Comparison of ENCODE assay signal across 8 mouse cellular contexts in genomic region chr9:54699087-54699344, GRCm38 (mm10). TPM values are rescaled to one million over a fixed set of nuclear protein-coding genes. Genes with fewer than 3 reads are reported as not detected.
A peak's percentile ranks its signal among the peaks of the same experiment; 100 is the strongest.
DNase-seq lines count a peak whose midpoint lies in the region; ATAC-seq and TF ChIP-seq lines count a peak whose summit lies in the region.

No protein-coding gene starts in this region.

- no peak for DNase-seq in cerebellum, postnatal 14 days
- DNase-seq in limb, embryonic 14.5 days (ENCODE audit: low spot score) = no peak
- no peak for DNase-seq in left cerebral cortex, postnatal 10 days (ENCODE audit: extremely low spot score in 1 of 2, low spot score in 2 of 2)
- no peak for DNase-seq in thymus, postnatal 25 days

- intact Hi-C loops in left cerebral cortex, postnatal 10 days (cut with DNase I) = no loop called here

- no peaks in the 10 kb centered on the region for H3K36me3 ChIP-seq in megakaryocyte, embryonic 14.5 days (replicated peaks; ENCODE audit: low read length)
- H3K36me3 ChIP-seq in limb, embryonic 14.5 days (ENCODE audit: control insufficient read depth, insufficient read depth, low read length) = no peaks in the 10 kb centered on the region
- no peaks in the 10 kb centered on the region for H3K36me3 ChIP-seq in stomach, embryonic 16.5 days (ENCODE audit: control insufficient read depth, insufficient read depth, low read length)

- H3K4me1 ChIP-seq in megakaryocyte, embryonic 14.5 days = peaks cover 27% of the 10 kb centered on the region
- peaks cover 14% of the 10 kb centered on the region for H3K4me1 ChIP-seq in limb, embryonic 14.5 days (ENCODE audit: control insufficient read depth, insufficient read depth, low read length)
- H3K4me1 ChIP-seq in stomach, embryonic 16.5 days (ENCODE audit: control insufficient read depth, insufficient read depth, low read length) = 0 out of 2 replicates have a peak, but pooled peaks cover 4% of the 10 kb centered on the region

- ATAC-seq in cerebellum, adult (ENCODE audit: insufficient number of reproducible peaks, low FRiP score, low TSS enrichment) = peak; percentile 23; the same call in 1 of the 2 replicates
- ATAC-seq in megakaryocyte, adult 5-6 weeks (ENCODE audit: poor library complexity, severe bottlenecking) = no peak
- ATAC-seq in limb, embryonic 14.5 days (ENCODE audit: low FRiP score, low read depth) = no peak; the same call in 1 of the 2 replicates
- peak; percentile 30; the same call in 1 of the 2 replicates for ATAC-seq in stomach, embryonic 16.5 days (ENCODE audit: insufficient read depth, low FRiP score)

- H3K9me3 ChIP-seq in megakaryocyte, embryonic 14.5 days = peaks cover 20% of the 10 kb centered on the region
- H3K9me3 ChIP-seq in limb, embryonic 14.5 days (ENCODE audit: control insufficient read depth, low read length) = no peaks in the 10 kb centered on the region
- no peaks in the 10 kb centered on the region for H3K9me3 ChIP-seq in stomach, embryonic 16.5 days (replicated peaks; ENCODE audit: control insufficient read depth, low read length)

- peak overlapping the region; percentile 82 for H3K9ac ChIP-seq in limb, embryonic 14.5 days (ENCODE audit: low read depth, low read length, severe bottlenecking)
- H3K9ac ChIP-seq in stomach, embryonic 16.5 days (ENCODE audit: low read length) = peak overlapping the region; percentile 81

- peaks cover 93% of the 10 kb centered on the region for H3K27me3 ChIP-seq in megakaryocyte, embryonic 14.5 days (replicated peaks)
- H3K27me3 ChIP-seq in limb, embryonic 14.5 days (ENCODE audit: control insufficient read depth, insufficient read depth, low read length) = no peaks in the 10 kb centered on the region; the same call in 1 of the 2 replicates
- no peaks in the 10 kb centered on the region for H3K27me3 ChIP-seq in stomach, embryonic 16.5 days (ENCODE audit: control insufficient read depth, insufficient read depth, low read length)

- TF ChIP-seq POLR2A in limb, embryonic 14.5 days (IDR thresholded peaks at IDR 0.05; ENCODE audit: borderline replicate concordance, extremely low read depth, insufficient read depth, insufficient read length) = no peak

- peak overlapping the region; percentile 61 for H3K27ac ChIP-seq in limb, embryonic 14.5 days (replicated peaks; ENCODE audit: low read depth, low read length)
- no peak overlapping the region for H3K27ac ChIP-seq in stomach, embryonic 16.5 days (ENCODE audit: low read length)

- H3K4me2 ChIP-seq in limb, embryonic 14.5 days (replicated peaks; ENCODE audit: low read depth, low read length, severe bottlenecking) = peak overlapping the region; percentile 94
- H3K4me2 ChIP-seq in stomach, embryonic 16.5 days (ENCODE audit: low read depth, low read length) = peak overlapping the region; percentile 93

- peak overlapping the region; percentile 91 for H3K4me3 ChIP-seq in megakaryocyte, embryonic 14.5 days (replicated peaks)
- H3K4me3 ChIP-seq in limb, embryonic 14.5 days (replicated peaks; ENCODE audit: low read length) = peak overlapping the region; percentile 75
- peak overlapping the region; percentile 71 for H3K4me3 ChIP-seq in stomach, embryonic 16.5 days (replicated peaks; ENCODE audit: low read length)

- 7% methylated on average over 19 of the region's 27 CpGs for WGBS in limb, embryonic 14.5 days
- WGBS in stomach, embryonic 16.5 days = 8% methylated on average over 27 of the region's 27 CpGs

RNA-seq across cellular contexts. Expression of gene Dnaja4, which starts 0.3 kb away (rescaled TPM):
- polyA plus RNA-seq in megakaryocyte, embryonic 14.5 days (2012; ENCODE audit: insufficient read depth, low replicate concordance) = 0.46 TPM in 1 of 2 replicates, not detected in the other
- 0.84 and 1.6 TPM in 2 replicates for total RNA-seq in megakaryocyte, adult 5-6 weeks (2015)
- total RNA-seq in megakaryocyte, adult 5-6 weeks (2017) = 0.62 and 3.7 TPM in 2 replicates
- polyA plus RNA-seq in limb, embryonic 14.5 days (2012; rRNA removed) = 12.0 and 12.1 TPM in 2 replicates
- polyA plus RNA-seq in limb, embryonic 14.5 days (2014; fragmentation: Nextera tagmentation; extraction: Ambion mirVana) = 11.2 and 13.0 TPM in 2 replicates
- 6.2 and 6.5 TPM in 2 replicates for polyA plus RNA-seq in stomach, embryonic 16.5 days (2015; fragmentation: Nextera tagmentation; extraction: Ambion mirVana)
- 10 to 100 TPM; 13.6 to 14.4 TPM for total RNA-seq in left cerebral cortex, postnatal 10 days (2021)

RNA-seq across cellular contexts. Expression of gene Wdr61, which starts 35.3 kb away (rescaled TPM):
- 10.7 and 17.7 TPM in 2 replicates for polyA plus RNA-seq in megakaryocyte, embryonic 14.5 days (2012; ENCODE audit: insufficient read depth, low replicate concordance)
- 58.3 and 68.3 TPM in 2 replicates for total RNA-seq in megakaryocyte, adult 5-6 weeks (2015)
- 38.9 and 43.2 TPM in 2 replicates for total RNA-seq in megakaryocyte, adult 5-6 weeks (2017)
- polyA plus RNA-seq in limb, embryonic 14.5 days (2012; rRNA removed) = 96.1 and 105 TPM in 2 replicates
- 159 and 161 TPM in 2 replicates for polyA plus RNA-seq in limb, embryonic 14.5 days (2014; fragmentation: Nextera tagmentation; extraction: Ambion mirVana)
- polyA plus RNA-seq in stomach, embryonic 16.5 days (2015; fragmentation: Nextera tagmentation; extraction: Ambion mirVana) = 148 and 151 TPM in 2 replicates
- 10 to 100 TPM; 52.5 to 54.1 TPM for total RNA-seq in left cerebral cortex, postnatal 10 days (2021)

RNA-seq across cellular contexts. Expression of gene Acsbg1, which starts 37.3 kb away (rescaled TPM):
- 1.8 TPM in 1 of 2 replicates, not detected in the other for polyA plus RNA-seq in megakaryocyte, embryonic 14.5 days (2012; ENCODE audit: insufficient read depth, low replicate concordance)
- total RNA-seq in megakaryocyte, adult 5-6 weeks (2015) = 0.25 and 0.75 TPM in 2 replicates
- 0.20 and 0.40 TPM in 2 replicates for total RNA-seq in megakaryocyte, adult 5-6 weeks (2017)
- polyA plus RNA-seq in limb, embryonic 14.5 days (2012; rRNA removed) = 0.40 and 0.77 TPM in 2 replicates
- 0.18 and 0.51 TPM in 2 replicates for polyA plus RNA-seq in limb, embryonic 14.5 days (2014; fragmentation: Nextera tagmentation; extraction: Ambion mirVana)
- polyA plus RNA-seq in stomach, embryonic 16.5 days (2015; fragmentation: Nextera tagmentation; extraction: Ambion mirVana) = 11.4 and 20.9 TPM in 2 replicates
- 10 to 100 TPM; 88.4 to 93.5 TPM for total RNA-seq in left cerebral cortex, postnatal 10 days (2021)

Comparison
In these comparisons a context has a peak if more than half of its experiments do, and no peak if none do; other contexts are left out.
1. ATAC-seq: peak in cerebellum, adult (single experiment) and stomach, embryonic 16.5 days (single experiment); none in megakaryocyte, adult 5-6 weeks (single experiment) and limb, embryonic 14.5 days (single experiment).
2. Peak in every context shown above with its lines, with median percentiles within 50 percentile points of each other: H3K4me3 ChIP-seq.